In the genomic region with DNA sequence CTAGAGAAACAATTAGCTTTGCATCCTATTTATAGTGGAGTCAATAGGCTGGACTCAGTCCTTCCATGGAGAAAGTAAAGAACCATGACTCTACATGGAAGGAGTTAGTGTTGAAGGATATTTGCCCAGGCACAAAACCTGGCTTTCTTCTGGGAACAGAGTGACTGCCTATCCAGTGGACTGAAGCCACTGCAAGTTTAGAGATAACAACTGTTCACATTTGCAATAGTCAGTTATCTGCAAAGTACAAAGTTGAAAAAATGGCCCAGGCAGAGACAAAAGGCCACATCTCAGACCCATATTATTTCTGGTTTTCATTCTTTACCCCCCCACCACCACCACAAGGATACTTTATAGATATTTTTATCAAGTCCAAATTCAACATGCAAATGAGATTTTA, we compare ENCODE assay signal across 21 mouse cellular contexts. TPM values are rescaled to one million over a fixed set of nuclear protein-coding genes. Genes with fewer than 3 reads are reported as not detected.
DNase-seq lines count a peak whose midpoint lies in the region; ATAC-seq and TF ChIP-seq lines count a peak whose summit lies in the region.
"Had no signal": no experiment of that assay in that cellular context is flagged by ENCODE, and none has a peak within 500 bp of the region (broad histone marks: within the 10 kb centered on the region; RNA-seq: fewer than 3 reads in every experiment).

No protein-coding gene starts in this region.

- no peak for TF ChIP-seq POLR2A in MEL (IDR thresholded peaks at IDR 0.05; ENCODE audit: control insufficient read depth in 1 of 2, insufficient read depth in 1 of 2, low read depth in 1 of 2, low read length in 2 of 2, poor library complexity in 1 of 2)

- TF ChIP-seq RAD21 in MEL (IDR thresholded peaks at IDR 0.05; ENCODE audit: low read depth, low read length), result no peak

- H3K4me1 ChIP-seq in heart, embryonic 15.5 days (replicated peaks), result peaks cover 31% of the 10 kb centered on the region
- peaks cover 10 to 13% of the 10 kb centered on the region in 2 experiments for H3K4me1 ChIP-seq in MEL (ENCODE audit: control insufficient read depth in 1 of 2, insufficient read depth in 2 of 2, low read length in 2 of 2)
- peaks cover 61% of the 10 kb centered on the region for H3K4me1 ChIP-seq in liver, embryonic 15.5 days (replicated peaks)
- H3K4me1 ChIP-seq: embryonic facial prominence, embryonic 15.5 days; forebrain, embryonic 10.5 days; hindbrain, embryonic 12.5 days; limb, embryonic 13.5 days; neural tube, embryonic 13.5 days had no signal

- no peak overlapping the region for H3K4me2 ChIP-seq in heart, embryonic 15.5 days
- no peak overlapping the region for H3K4me2 ChIP-seq in liver, embryonic 15.5 days
- H3K4me2 ChIP-seq: embryonic facial prominence, embryonic 15.5 days; hindbrain, embryonic 12.5 days; limb, embryonic 13.5 days; neural tube, embryonic 13.5 days had no signal

- H3K4me3 ChIP-seq in heart, embryonic 15.5 days, result no peak overlapping the region
- no peak overlapping the region for H3K4me3 ChIP-seq in MEL (ENCODE audit: control insufficient read depth in 1 of 2, insufficient read depth in 1 of 2, low read depth in 2 of 2, low read length in 2 of 2)
- no peak overlapping the region for H3K4me3 ChIP-seq in liver, embryonic 15.5 days (replicated peaks)
- H3K4me3 ChIP-seq: embryonic facial prominence, embryonic 15.5 days; forebrain, embryonic 10.5 days; hindbrain, embryonic 12.5 days; limb, embryonic 13.5 days; neural tube, embryonic 13.5 days had no signal

- intact Hi-C loops in heart, postnatal 14 days (cut with DNase I), result no loop called here

- TF ChIP-seq EP300 in MEL (IDR thresholded peaks at IDR 0.05; ENCODE audit: low read depth in 1 of 2, low read length in 2 of 2), result peak; percentile 24 to 32; a peak in 1 of 4 replicates

- H3K27ac ChIP-seq in heart, embryonic 15.5 days, result peak overlapping the region; percentile 76
- no peak overlapping the region for H3K27ac ChIP-seq in MEL (ENCODE audit: control insufficient read depth, low read depth, low read length)
- H3K27ac ChIP-seq in liver, embryonic 15.5 days (replicated peaks), result peak overlapping the region; percentile 53
- H3K27ac ChIP-seq: embryonic facial prominence, embryonic 15.5 days; forebrain, embryonic 10.5 days; hindbrain, embryonic 12.5 days; limb, embryonic 13.5 days; neural tube, embryonic 13.5 days had no signal

- DNase-seq in heart, postnatal 14 days, result no peak
- DNase-seq in MEL (ENCODE audit: low read depth, low spot score), result no peak
- no peak for DNase-seq in retina, postnatal 1 day
- no peak for DNase-seq in lung, postnatal 10 days
- DNase-seq: adrenal gland, postnatal 36 days; cerebellum, adult 11-12 months; cerebellum, postnatal 25 days; midbrain, embryonic 14.5 days; thymus, postnatal 25 days had no signal

- no peak overlapping the region for H3K9ac ChIP-seq in heart, embryonic 15.5 days
- H3K9ac ChIP-seq in MEL (ENCODE audit: control insufficient read depth, low read depth, low read length, poor library complexity, severe bottlenecking), result no peak overlapping the region
- H3K9ac ChIP-seq in liver, embryonic 15.5 days, result no peak overlapping the region
- H3K9ac ChIP-seq: embryonic facial prominence, embryonic 15.5 days; hindbrain, embryonic 12.5 days; limb, embryonic 13.5 days; neural tube, embryonic 13.5 days had no signal

- no peaks in the 10 kb centered on the region for H3K9me3 ChIP-seq in heart, embryonic 15.5 days (replicated peaks)
- H3K9me3 ChIP-seq in MEL (replicated peaks; ENCODE audit: insufficient read depth, low read length), result no peaks in the 10 kb centered on the region
- no peaks in the 10 kb centered on the region for H3K9me3 ChIP-seq in liver, embryonic 15.5 days (replicated peaks)
- H3K9me3 ChIP-seq: embryonic facial prominence, embryonic 15.5 days; forebrain, embryonic 10.5 days; hindbrain, embryonic 12.5 days; limb, embryonic 13.5 days; neural tube, embryonic 13.5 days had no signal

- H3K36me3 ChIP-seq in heart, embryonic 15.5 days, result no peaks in the 10 kb centered on the region
- peaks cover 0 to 23% of the 10 kb centered on the region in 2 experiments; a peak in 2 of 4 replicates for H3K36me3 ChIP-seq in MEL (ENCODE audit: control insufficient read depth in 1 of 2, insufficient read depth in 2 of 2, low read length in 2 of 2)
- no peaks in the 10 kb centered on the region for H3K36me3 ChIP-seq in liver, embryonic 15.5 days (replicated peaks)
- H3K36me3 ChIP-seq: embryonic facial prominence, embryonic 15.5 days; forebrain, embryonic 10.5 days; hindbrain, embryonic 12.5 days; limb, embryonic 13.5 days; neural tube, embryonic 13.5 days had no signal

- no peaks in the 10 kb centered on the region for H3K79me2 ChIP-seq in MEL (ENCODE audit: control insufficient read depth, insufficient read depth, low read length, poor library complexity)

- no peak for ATAC-seq in heart, embryonic 15.5 days (replicated peaks; ENCODE audit: insufficient number of reproducible peaks, insufficient read depth, low FRiP score, low read depth)
- 0 out of 2 replicates have a peak, but pooled peaks have one; percentile 11 for ATAC-seq in erythroblast, adult 5-6 weeks (replicated peaks; ENCODE audit: low FRiP score, poor library complexity, severe bottlenecking)
- peak; percentile 9; the same call in 1 of the 2 replicates for ATAC-seq in liver, embryonic 15.5 days (ENCODE audit: insufficient read depth)
- ATAC-seq: activated CD4-positive, CD25-positive, alpha-beta regulatory T cell, adult 4 months; inflammation-experienced regulatory T-cells, adult 6 months; Patski had no signal

- TF ChIP-seq CTCF in MEL (IDR thresholded peaks at IDR 0.05 in 2 of 3, conservative IDR thresholded peaks at IDR 0.05 in 1 of 3; ENCODE audit: control insufficient read depth in 1 of 3, insufficient read depth in 1 of 3, low read depth in 2 of 3, low read length in 3 of 3, poor library complexity in 1 of 3, severe bottlenecking in 1 of 3), result no peak

- no peaks in the 10 kb centered on the region for H3K27me3 ChIP-seq in heart, embryonic 15.5 days
- H3K27me3 ChIP-seq in MEL (ENCODE audit: control insufficient read depth in 1 of 2, insufficient read depth in 2 of 2, low read length in 2 of 2), result no peaks in the 10 kb centered on the region
- no peaks in the 10 kb centered on the region for H3K27me3 ChIP-seq in liver, embryonic 15.5 days
- H3K27me3 ChIP-seq: embryonic facial prominence, embryonic 15.5 days; hindbrain, embryonic 12.5 days; limb, embryonic 13.5 days; neural tube, embryonic 13.5 days; Patski had no signal

TF ChIP-seq in MEL, 35 proteins besides CTCF, POLR2A, EP300 and RAD21:
- TF ChIP-seq TCF12 (IDR thresholded peaks at IDR 0.05; ENCODE audit: low read depth, low read length), result peak; percentile 40; the same call in 1 of the 2 replicates
- TF ChIP-seq TAL1 (IDR thresholded peaks at IDR 0.05; ENCODE audit: low read length), result no peak
- TF ChIP-seq MYC (IDR thresholded peaks at IDR 0.05; ENCODE audit: low read depth, low read length), result no peak
- TF ChIP-seq ZNF384 (IDR thresholded peaks at IDR 0.05; ENCODE audit: low read depth, low read length), result peak; percentile 65; the same call in 1 of the 2 replicates
- TF ChIP-seq ZMIZ1 (IDR thresholded peaks at IDR 0.05; ENCODE audit: low read depth, low read length), result no peak
- TF ChIP-seq TBP (IDR thresholded peaks at IDR 0.05; ENCODE audit: low read depth, low read length), result no peak
- TF ChIP-seq MXI1 (IDR thresholded peaks at IDR 0.05; ENCODE audit: low read depth, low read length), result no peak
- TF ChIP-seq UBTF (IDR thresholded peaks at IDR 0.05; ENCODE audit: borderline replicate concordance, insufficient read depth, low read depth, low read length), result no peak
- TF ChIP-seq MAZ (IDR thresholded peaks at IDR 0.05; ENCODE audit: low read depth, low read length), result no peak
- TF ChIP-seq HCFC1 (IDR thresholded peaks at IDR 0.05; ENCODE audit: low read depth, low read length), result no peak
- TF ChIP-seq ETS1 (IDR thresholded peaks at IDR 0.05; ENCODE audit: low read depth, low read length), result no peak
- TF ChIP-seq RCOR1 (IDR thresholded peaks at IDR 0.05; ENCODE audit: low read depth, low read length), result no peak
- no peak for TF ChIP-seq CHD2 (IDR thresholded peaks at IDR 0.05; ENCODE audit: low read length)
- no peak for TF ChIP-seq JUND (IDR thresholded peaks at IDR 0.05; ENCODE audit: low read depth, low read length)
- TF ChIP-seq GATA1 (IDR thresholded peaks at IDR 0.05; ENCODE audit: low read depth, low read length), result peak; percentile 49

RNA-seq across cellular contexts. Expression of a gene that starts 53.4 kb away (rescaled TPM):
- 0.09 TPM in 1 of 2 replicates, not detected in the other for polyA plus RNA-seq in heart, embryonic 15.5 days (2015; fragmentation: Nextera tagmentation; extraction: Ambion mirVana)
- under 1 TPM; 0.61 to 0.91 TPM for total RNA-seq in heart, postnatal 14 days (2021)
- 0.19 and 0.26 TPM in 2 replicates for total RNA-seq in MEL (2012; rRNA removed)
- under 1 TPM in 1 of 2 experiments, not detected in 1; 0.25 TPM for polyA plus RNA-seq in MEL (2012; ENCODE audit: insufficient read depth in 1 of 2, insufficient read length in 2 of 2, low read depth in 1 of 2, low replicate concordance in 2 of 2, missing spikeins in 1 of 2)
- 2.7 and 8.6 TPM in 2 replicates for total RNA-seq in erythroblast, adult 5-6 weeks (2015; ENCODE audit: low replicate concordance)
- total RNA-seq in erythroblast, adult 5-6 weeks (2017; ENCODE audit: low replicate concordance), result 4.9 and 6.6 TPM in 2 replicates
- 1.9 and 2.2 TPM in 2 replicates for polyA plus RNA-seq in liver, embryonic 15.5 days (2015; fragmentation: Nextera tagmentation; extraction: Ambion mirVana)
- total RNA-seq: adrenal gland, postnatal 36 days; layer of hippocampus, postnatal 14 days had no signal
- polyA plus RNA-seq: activated CD4-positive, CD25-positive, alpha-beta regulatory T cell, adult 4 months; embryonic facial prominence, embryonic 15.5 days; Patski had no signal
